Mouse (Mus musculus): ENCODE data around the gene Dmkn. TPM values are rescaled to one million over a fixed set of nuclear protein-coding genes. Genes with fewer than 3 reads are reported as not detected.

The Dmkn gene
- polyA plus RNA-seq, 1 experiment from 2014 or later: 0.40 TPM

GRCm38 (mm10) chr7:30751086-30751669 is 12.4 kb upstream of the Dmkn start, which contains the start of gene Sbsn:
TSS of gene Sbsn (plus strand) at chr7:30751471.
- Histone ChIP-seq H3K4me3 (ENCODE audit: low read depth, low read length) (no peak within 1 kb of the TSS), H3K4me2 (ENCODE audit: low read depth, low read length) (no peak within 1 kb of the TSS), H3K9me3 (replicated peaks; ENCODE audit: control insufficient read depth, low read length) (peaks cover 4% of the 10 kb centered on the region; the same call in 1 of the 2 replicates), H3K36me3 (ENCODE audit: control insufficient read depth, insufficient read depth) (no peaks in the 10 kb centered on the region), H3K27ac (ENCODE audit: low read length) (no peak within 1 kb of the TSS), H3K9ac (ENCODE audit: low read depth, low read length) (no peak within 1 kb of the TSS), H3K4me1 (ENCODE audit: control insufficient read depth, low read depth, low read length) (no peaks in the 10 kb centered on the region), H3K27me3 (ENCODE audit: control insufficient read depth, insufficient read depth, low read depth, low read length) (no peaks in the 10 kb centered on the region)
- 55% methylated on average over 5 of the region's 5 CpGs for WGBS (ENCODE audit: insufficient replicate concordance)
- no peak for ATAC-seq (ENCODE audit: low read depth)

DNA sequence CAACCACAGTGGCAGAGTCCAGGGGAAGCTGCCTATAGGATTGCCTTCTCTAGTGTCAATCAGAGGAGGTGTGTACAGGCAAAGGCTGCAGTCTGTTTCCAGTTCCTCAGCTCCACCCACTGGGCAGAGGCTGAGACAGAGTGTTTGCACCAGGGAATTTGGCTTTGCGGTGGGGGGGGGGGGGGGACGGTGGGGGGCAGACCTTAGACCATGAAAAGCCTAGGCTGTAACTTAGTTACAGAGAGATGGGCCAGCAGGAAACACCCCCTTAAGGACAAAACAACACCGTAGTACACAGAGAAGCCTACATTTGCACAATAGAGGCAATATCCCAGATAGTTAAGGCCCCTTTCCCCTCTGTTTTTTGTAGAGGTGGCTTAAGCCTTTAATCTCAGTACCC is 6.6 kb upstream of the Dmkn start:
- WGBS (ENCODE audit: insufficient replicate concordance): 48% methylated on average over 3 of the region's 3 CpGs
- H3K36me3 ChIP-seq (ENCODE audit: control insufficient read depth, insufficient read depth): no peaks in the 10 kb centered on the region
- H3K27ac ChIP-seq (ENCODE audit: low read length): no peak overlapping the region
- H3K27me3 ChIP-seq (ENCODE audit: control insufficient read depth, insufficient read depth, low read depth, low read length): no peaks in the 10 kb centered on the region
- H3K9me3 ChIP-seq (replicated peaks; ENCODE audit: control insufficient read depth, low read length): peaks cover 4% of the 10 kb centered on the region; the same call in 1 of the 2 replicates
- ATAC-seq (ENCODE audit: low read depth): no peak
- no peaks in the 10 kb centered on the region; the same call in 1 of the 2 replicates for H3K4me1 ChIP-seq (ENCODE audit: control insufficient read depth, low read depth, low read length)
- no peak overlapping the region for H3K4me2 ChIP-seq (ENCODE audit: low read depth, low read length)
- no peak overlapping the region for H3K9ac ChIP-seq (ENCODE audit: low read depth, low read length)
- no peak overlapping the region for H3K4me3 ChIP-seq (ENCODE audit: low read depth, low read length)

GRCm38 (mm10) chr7:30758853-30759252 is 4.7 kb upstream of the Dmkn start:
- H3K4me3 ChIP-seq (ENCODE audit: low read depth, low read length): no peak overlapping the region
- no peak overlapping the region for H3K9ac ChIP-seq (ENCODE audit: low read depth, low read length)
- no peak for ATAC-seq (ENCODE audit: low read depth)
- H3K27ac ChIP-seq (ENCODE audit: low read length): no peak overlapping the region
- H3K4me1 ChIP-seq (ENCODE audit: control insufficient read depth, low read depth, low read length): no peaks in the 10 kb centered on the region; the same call in 1 of the 2 replicates
- no peak overlapping the region for H3K4me2 ChIP-seq (ENCODE audit: low read depth, low read length)
- no peaks in the 10 kb centered on the region for H3K36me3 ChIP-seq (ENCODE audit: control insufficient read depth, insufficient read depth)
- 40% methylated on average over 4 of the region's 4 CpGs for WGBS (ENCODE audit: insufficient replicate concordance)
- H3K27me3 ChIP-seq (ENCODE audit: control insufficient read depth, insufficient read depth, low read depth, low read length): no peaks in the 10 kb centered on the region
- H3K9me3 ChIP-seq (replicated peaks; ENCODE audit: control insufficient read depth, low read length): peaks cover 4% of the 10 kb centered on the region; the same call in 1 of the 2 replicates

DNA sequence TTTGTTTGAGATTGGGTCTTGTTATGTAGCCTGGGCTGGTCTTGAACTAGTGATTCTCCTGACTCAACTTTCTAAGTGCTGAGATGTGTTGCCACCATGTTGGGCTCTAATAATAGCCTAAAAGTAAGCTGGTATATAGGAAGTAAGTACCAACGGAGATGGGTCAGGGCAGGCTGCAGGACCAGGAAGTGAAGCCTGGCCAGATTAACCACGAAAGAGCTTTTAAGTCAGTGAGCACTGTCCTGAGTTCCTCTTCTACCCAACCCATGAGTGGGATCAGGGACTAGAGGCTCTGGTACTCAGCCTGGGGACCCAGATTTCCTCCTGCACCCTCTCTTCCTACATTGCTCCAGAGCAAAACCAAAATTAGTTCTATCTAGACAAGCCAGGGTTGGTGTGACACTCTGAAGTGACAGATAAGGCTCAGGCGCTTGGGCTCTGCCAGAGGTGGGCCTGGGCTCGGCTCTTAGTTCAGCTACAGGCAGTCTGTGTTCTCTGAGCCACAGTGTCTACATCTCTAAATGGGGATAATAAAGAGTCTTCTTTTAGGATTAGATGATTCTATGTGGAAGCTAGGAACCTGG is 1.7 kb upstream of the Dmkn start:
- H3K9ac ChIP-seq (ENCODE audit: low read depth, low read length): no peak overlapping the region
- H3K9me3 ChIP-seq (replicated peaks; ENCODE audit: control insufficient read depth, low read length): no peaks in the 10 kb centered on the region
- H3K4me1 ChIP-seq (ENCODE audit: control insufficient read depth, low read depth, low read length): no peaks in the 10 kb centered on the region; the same call in 1 of the 2 replicates
- H3K36me3 ChIP-seq (ENCODE audit: control insufficient read depth, insufficient read depth): no peaks in the 10 kb centered on the region
- no peak overlapping the region for H3K4me2 ChIP-seq (ENCODE audit: low read depth, low read length)
- no peak overlapping the region for H3K4me3 ChIP-seq (ENCODE audit: low read depth, low read length)
- H3K27me3 ChIP-seq (ENCODE audit: control insufficient read depth, insufficient read depth, low read depth, low read length): no peaks in the 10 kb centered on the region
- WGBS (ENCODE audit: insufficient replicate concordance): 15% methylated on average over 4 of the region's 4 CpGs
- no peak for ATAC-seq (ENCODE audit: low read depth)
- no peak overlapping the region for H3K27ac ChIP-seq (ENCODE audit: low read length)

GRCm38 (mm10) chr7:30765173-30765572 is 1.6 kb downstream of the Dmkn start:
- no peak for ATAC-seq (ENCODE audit: low read depth)
- H3K4me3 ChIP-seq (ENCODE audit: low read depth, low read length): no peak overlapping the region
- H3K27me3 ChIP-seq (ENCODE audit: control insufficient read depth, insufficient read depth, low read depth, low read length): no peaks in the 10 kb centered on the region
- H3K9me3 ChIP-seq (replicated peaks; ENCODE audit: control insufficient read depth, low read length): no peaks in the 10 kb centered on the region
- no peak overlapping the region for H3K9ac ChIP-seq (ENCODE audit: low read depth, low read length)
- H3K27ac ChIP-seq (ENCODE audit: low read length): no peak overlapping the region
- H3K4me1 ChIP-seq (ENCODE audit: control insufficient read depth, low read depth, low read length): no peaks in the 10 kb centered on the region; the same call in 1 of the 2 replicates
- H3K36me3 ChIP-seq (ENCODE audit: control insufficient read depth, insufficient read depth): no peaks in the 10 kb centered on the region
- 39% methylated on average over 11 of the region's 11 CpGs for WGBS (ENCODE audit: insufficient replicate concordance)
- no peak overlapping the region for H3K4me2 ChIP-seq (ENCODE audit: low read depth, low read length)

DNA sequence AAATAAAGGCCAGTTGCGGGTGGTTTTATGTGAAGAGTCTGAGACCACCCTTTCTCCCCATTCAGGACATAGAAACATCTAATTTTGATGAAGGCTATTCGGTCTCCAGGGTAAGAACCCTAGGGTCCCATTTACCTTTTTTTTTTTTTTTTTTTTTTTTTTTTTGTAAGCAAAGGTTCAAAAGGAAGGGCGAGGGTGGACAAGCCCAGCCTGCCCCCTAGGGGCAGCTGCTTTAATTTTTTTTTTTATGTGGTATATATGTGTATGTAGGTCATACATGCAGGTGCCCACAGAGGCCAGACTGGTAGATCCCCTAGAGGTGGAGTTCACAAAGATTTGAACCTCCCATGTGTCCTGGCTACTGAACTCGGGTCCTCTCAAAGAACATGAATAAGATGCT is 2.9 kb downstream of the Dmkn start:
- no peaks in the 10 kb centered on the region for H3K27me3 ChIP-seq (ENCODE audit: control insufficient read depth, insufficient read depth, low read depth, low read length)
- no peak overlapping the region for H3K27ac ChIP-seq (ENCODE audit: low read length)
- H3K36me3 ChIP-seq (ENCODE audit: control insufficient read depth, insufficient read depth): no peaks in the 10 kb centered on the region
- ATAC-seq (ENCODE audit: low read depth): no peak
- 65% methylated on average over 4 of the region's 4 CpGs for WGBS (ENCODE audit: insufficient replicate concordance)
- H3K4me3 ChIP-seq (ENCODE audit: low read depth, low read length): no peak overlapping the region
- no peaks in the 10 kb centered on the region; the same call in 1 of the 2 replicates for H3K4me1 ChIP-seq (ENCODE audit: control insufficient read depth, low read depth, low read length)
- H3K9ac ChIP-seq (ENCODE audit: low read depth, low read length): no peak overlapping the region
- H3K4me2 ChIP-seq (ENCODE audit: low read depth, low read length): no peak overlapping the region
- no peaks in the 10 kb centered on the region for H3K9me3 ChIP-seq (replicated peaks; ENCODE audit: control insufficient read depth, low read length)

DNA sequence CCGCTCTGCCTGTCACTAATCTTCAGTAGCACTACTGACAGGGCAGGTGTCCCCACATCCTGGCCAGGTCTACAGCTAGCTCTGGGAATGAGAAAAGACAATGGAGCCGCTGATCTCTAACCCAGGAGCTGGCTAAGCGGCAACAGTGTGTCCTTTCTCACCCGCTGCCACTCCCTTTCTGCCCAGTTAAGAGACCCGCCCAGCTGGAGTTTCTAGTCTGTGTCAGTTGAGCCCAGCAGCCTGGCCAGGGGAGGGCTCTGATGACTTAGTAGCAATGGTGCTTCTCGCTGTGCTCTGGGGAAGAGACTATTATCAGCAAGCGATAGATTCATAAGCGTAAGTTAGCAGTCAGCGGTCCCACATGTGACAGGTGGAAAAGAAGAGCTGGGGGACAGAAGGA is 5.7 kb downstream of the Dmkn start:
- 27% methylated on average over 9 of the region's 9 CpGs for whole genome bisulfite sequencing (ENCODE audit: insufficient replicate concordance)
- Histone ChIP-seq H3K9me3 (replicated peaks; ENCODE audit: control insufficient read depth, low read length) (no peaks in the 10 kb centered on the region), H3K36me3 (ENCODE audit: control insufficient read depth, insufficient read depth) (no peaks in the 10 kb centered on the region), H3K27ac (ENCODE audit: low read length) (no peak overlapping the region), H3K4me2 (ENCODE audit: low read depth, low read length) (no peak overlapping the region), H3K4me1 (ENCODE audit: control insufficient read depth, low read depth, low read length) (no peaks in the 10 kb centered on the region), H3K4me3 (ENCODE audit: low read depth, low read length) (no peak overlapping the region), H3K9ac (ENCODE audit: low read depth, low read length) (no peak overlapping the region), H3K27me3 (ENCODE audit: control insufficient read depth, insufficient read depth, low read depth, low read length) (no peaks in the 10 kb centered on the region)
- ATAC-seq (ENCODE audit: low read depth): no peak

DNA sequence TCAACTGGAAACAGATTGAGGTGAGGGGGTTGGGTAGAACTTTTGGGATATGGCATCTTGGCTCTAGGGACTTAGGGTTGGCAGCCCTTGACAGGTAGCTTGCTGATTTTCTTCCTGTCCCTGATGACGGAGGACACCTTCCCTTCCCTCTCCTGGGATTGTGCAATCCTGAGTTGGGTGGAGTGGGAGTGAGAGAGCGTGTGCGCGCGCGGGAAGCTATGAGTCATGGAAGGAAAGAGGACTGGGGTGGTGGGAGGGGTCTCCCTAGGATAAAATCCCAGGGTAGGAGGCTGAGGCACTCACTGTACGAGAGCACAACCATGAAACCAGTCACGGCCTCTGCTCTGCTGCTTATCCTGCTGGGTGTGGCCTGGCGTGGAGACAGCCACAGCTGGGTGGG is 12.5 kb downstream of the Dmkn start:
- Histone ChIP-seq H3K9ac (ENCODE audit: low read depth, low read length) (no peak overlapping the region), H3K9me3 (replicated peaks; ENCODE audit: control insufficient read depth, low read length) (no peaks in the 10 kb centered on the region), H3K4me1 (ENCODE audit: control insufficient read depth, low read depth, low read length) (no peaks in the 10 kb centered on the region), H3K4me2 (ENCODE audit: low read depth, low read length) (no peak overlapping the region), H3K27ac (ENCODE audit: low read length) (no peak overlapping the region), H3K4me3 (ENCODE audit: low read depth, low read length) (no peak overlapping the region), H3K27me3 (ENCODE audit: control insufficient read depth, insufficient read depth, low read depth, low read length) (no peaks in the 10 kb centered on the region), H3K36me3 (ENCODE audit: control insufficient read depth, insufficient read depth) (no peaks in the 10 kb centered on the region)
- ATAC-seq (ENCODE audit: low read depth): no peak
- WGBS (ENCODE audit: insufficient replicate concordance): 64% methylated on average over 9 of the region's 9 CpGs

- no peak overlapping the region for H3K4me2 ChIP-seq (ENCODE audit: low read depth, low read length)
- 55% methylated on average over 7 of the region's 7 CpGs for WGBS (ENCODE audit: insufficient replicate concordance)
- no peak overlapping the region for H3K9ac ChIP-seq (ENCODE audit: low read depth, low read length)
Measured at GRCm38 (mm10) chr7:30777081-30777579, 13.6 kb downstream of the Dmkn start.

More at GRCm38 (mm10) chr7:30777081-30777579, 13.6 kb downstream of the Dmkn start:
- Histone ChIP-seq H3K4me1 (ENCODE audit: control insufficient read depth, low read depth, low read length) (no peaks in the 10 kb centered on the region), H3K9me3 (replicated peaks; ENCODE audit: control insufficient read depth, low read length) (no peaks in the 10 kb centered on the region), H3K36me3 (ENCODE audit: control insufficient read depth, insufficient read depth) (no peaks in the 10 kb centered on the region), H3K27me3 (ENCODE audit: control insufficient read depth, insufficient read depth, low read depth, low read length) (no peaks in the 10 kb centered on the region), H3K4me3 (ENCODE audit: low read depth, low read length) (no peak overlapping the region), H3K27ac (ENCODE audit: low read length) (no peak overlapping the region)
- no peak for ATAC-seq (ENCODE audit: low read depth)
